Mouse (Mus musculus): ENCODE data around the gene Csrnp1.

The Csrnp1 gene

DNA sequence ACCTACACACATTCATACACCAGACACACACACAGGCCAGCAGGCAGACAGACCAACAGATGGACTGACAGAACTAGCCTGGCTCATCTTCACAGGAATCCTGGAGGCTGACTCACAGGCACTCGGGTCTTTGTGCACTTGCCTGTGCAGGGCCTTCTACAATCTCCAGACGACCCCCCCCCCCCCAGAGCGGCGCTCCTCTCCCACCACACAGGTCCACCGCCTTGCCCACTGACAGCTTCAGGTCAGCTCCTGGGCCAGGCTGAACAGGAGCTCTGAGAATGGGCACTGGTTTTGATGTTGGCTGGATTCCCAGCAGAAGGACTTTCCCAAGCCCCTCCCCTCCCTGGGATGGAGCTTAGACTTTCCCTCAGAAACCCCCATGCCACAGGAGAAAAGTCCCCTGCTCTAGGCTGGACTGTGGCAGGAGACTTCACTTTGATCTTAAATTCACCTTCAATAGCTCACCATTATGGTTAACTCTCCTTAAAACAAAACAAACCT is 6.8 kb downstream of the Csrnp1 start:
- DNase-seq (ENCODE audit: low spot score) = no peak

DNA sequence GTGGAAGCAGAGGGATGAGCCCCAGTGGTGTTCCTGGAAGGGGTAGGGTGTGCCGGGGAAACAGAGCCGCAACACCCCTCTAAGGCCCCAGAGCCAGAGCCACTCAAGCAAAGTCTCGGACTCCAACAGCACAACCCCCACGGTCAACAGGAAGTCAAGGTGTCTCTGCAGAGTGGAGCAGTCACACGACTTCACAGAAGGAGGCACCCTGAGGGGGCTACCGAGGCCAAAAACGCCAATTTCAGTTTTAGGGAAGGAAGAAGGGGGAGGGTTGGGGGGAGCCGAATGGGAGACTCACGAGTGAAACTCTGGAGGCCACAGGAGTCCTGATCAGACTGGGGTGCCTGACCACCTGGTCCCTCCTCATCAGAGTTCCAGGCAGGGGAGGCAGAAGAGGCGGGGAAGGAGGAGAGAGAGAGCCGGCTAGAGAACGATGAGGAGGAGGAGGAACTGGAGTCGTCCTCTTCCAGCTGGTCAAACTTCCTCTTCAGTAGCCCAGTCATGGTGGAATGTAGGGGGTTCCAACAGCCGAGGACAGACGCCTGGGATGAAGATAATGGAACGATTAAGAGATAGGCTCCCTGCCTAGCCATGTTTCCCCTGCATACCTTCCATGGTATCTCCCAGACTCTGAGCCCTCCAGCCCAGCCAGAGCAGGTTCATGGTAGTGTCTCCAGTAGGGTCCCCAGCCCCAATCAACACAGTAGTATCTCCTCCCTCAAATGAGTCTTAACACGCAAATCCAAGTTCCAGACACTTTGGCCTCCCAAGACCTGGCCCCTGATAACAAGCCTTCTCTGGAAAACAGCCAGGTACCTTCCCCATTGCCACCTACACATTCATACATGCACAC is 7.5 kb downstream of the Csrnp1 start:
- no peak for DNase-seq (ENCODE audit: low spot score)

DNA sequence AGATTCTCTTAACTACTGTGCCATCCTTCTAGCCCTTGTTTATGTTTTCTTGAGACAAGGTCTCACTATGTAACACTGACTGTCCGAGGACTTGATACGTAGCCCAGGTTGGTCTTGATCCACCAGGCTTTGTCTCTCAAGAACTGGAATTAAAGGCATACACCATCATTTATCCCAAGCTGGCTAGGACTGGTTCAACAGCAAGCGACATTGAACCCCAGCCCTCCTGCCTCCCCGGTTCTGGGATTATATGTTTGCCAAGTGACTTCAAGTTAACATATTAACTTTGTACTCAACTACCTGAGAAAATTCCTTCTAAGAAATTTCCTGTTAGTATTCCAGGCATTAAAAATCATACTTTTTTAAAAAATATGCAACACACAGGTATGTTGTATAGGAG is 9.2 kb downstream of the Csrnp1 start:
- DNase-seq (ENCODE audit: low spot score) = no peak

DNA sequence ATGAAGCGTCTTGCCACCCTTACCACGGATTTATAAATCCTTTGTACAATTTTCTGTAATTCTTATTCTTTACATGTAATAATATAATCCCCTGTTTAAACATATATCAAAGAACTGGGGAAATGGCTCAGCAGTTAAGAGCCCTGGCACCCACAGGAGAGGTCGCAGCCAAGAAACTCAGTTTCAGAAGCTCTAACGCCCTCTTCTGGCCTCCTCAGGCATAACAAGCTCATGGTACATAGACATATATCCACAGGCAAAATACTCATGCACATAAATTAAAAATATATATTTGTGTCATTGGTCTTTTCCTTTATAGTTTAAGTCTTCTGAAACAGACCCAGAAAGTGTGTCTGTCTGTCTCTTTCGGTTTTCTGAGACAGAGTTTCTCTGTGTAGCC is 9.8 kb downstream of the Csrnp1 start:
- DNase-seq (ENCODE audit: low spot score) = no peak

DNA sequence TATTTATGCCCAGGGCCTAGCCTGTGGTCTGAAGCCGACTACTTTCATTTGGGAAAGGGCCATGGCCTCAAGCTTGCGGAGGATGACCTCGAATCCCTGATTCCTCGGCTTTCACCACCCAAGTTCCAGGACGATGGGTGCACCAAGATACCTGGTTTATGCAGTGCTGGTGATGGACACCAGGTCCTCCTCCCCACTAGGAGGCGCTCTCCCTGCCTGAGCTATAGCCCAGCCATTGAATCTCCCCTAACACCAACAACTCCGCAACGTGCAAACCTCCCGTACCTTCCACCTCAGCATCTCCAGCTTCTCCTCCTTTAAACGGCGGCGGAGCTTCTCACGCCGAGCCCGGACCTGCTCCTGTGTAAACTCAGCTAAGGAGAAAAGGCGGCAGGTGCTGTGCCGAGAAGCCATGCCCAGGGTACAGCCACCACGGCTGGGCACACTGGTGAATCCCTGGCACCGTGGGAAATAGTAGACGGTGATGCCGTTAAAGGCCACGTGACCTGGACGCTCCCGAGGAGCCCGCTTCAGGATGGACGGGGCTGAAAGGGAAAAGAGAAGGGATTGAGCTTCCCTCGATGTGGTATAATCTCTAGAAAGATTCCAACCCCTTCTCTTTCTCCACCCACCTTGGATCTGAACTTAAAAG is 10.5 kb downstream of the Csrnp1 start:
- no peak for DNase-seq (ENCODE audit: low spot score)

DNA sequence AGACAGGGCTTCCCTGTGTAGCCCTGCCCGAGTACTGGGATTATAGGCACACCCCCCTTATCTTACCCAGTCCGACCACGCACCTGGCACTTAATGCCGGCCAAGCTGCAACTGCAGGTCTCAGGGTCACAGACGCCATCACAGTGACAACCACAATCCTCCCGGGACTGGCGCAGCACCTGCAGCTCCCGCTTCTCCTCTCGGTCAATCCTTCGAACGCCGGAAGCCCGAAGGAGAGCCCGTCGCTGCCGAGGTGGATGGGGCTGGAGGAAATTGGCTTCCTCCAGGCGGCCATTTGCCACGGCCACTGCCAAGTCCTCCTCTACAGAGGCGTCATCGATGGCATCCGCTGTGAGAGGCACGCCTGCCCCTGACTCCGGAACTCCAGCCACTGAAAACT is 11.2 kb downstream of the Csrnp1 start:
- no peak for DNase-seq (ENCODE audit: low spot score)

DNA sequence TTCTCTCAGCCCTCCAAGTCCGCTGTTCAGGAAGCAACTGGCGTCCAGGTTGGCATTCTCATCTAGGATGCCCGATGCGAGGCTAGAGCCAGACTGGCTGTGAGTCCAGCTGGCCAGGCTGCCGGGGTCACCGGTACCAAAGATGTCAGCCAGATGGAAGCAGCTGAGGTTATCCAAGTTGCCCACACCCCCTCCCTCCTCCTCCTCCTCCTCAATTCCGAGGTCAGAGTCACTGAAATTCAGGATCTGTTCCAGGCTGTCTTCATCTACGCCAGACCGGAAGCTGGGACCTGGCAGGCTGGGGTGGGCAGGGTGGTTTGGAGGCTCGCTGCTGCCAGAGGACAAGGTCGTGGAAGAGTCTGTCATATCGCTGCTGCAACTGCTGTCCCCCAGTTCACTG is 11.9 kb downstream of the Csrnp1 start:
- DNase-seq (ENCODE audit: low spot score) = no peak

DNA sequence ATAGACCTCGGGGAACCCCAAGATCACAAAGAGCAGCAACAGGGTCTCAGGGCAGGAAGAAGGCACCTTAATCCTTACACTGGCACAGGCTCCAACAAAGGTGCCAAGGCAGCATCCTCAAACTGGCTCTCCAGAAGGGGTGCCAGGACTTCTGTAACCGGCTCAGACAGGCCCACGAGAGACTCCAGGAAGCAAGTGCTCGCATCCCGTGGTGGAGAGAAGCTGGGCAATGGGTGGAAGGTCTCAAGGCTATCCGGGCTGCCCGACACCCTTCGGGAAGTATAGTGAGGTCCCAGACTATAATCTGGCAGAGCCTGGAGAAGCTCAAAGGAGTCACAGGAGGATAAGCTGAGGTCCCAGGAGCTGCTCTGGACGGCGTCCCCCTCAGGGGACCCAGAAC is 12.3 kb downstream of the Csrnp1 start:
- DNase-seq (ENCODE audit: low spot score) = no peak

DNA sequence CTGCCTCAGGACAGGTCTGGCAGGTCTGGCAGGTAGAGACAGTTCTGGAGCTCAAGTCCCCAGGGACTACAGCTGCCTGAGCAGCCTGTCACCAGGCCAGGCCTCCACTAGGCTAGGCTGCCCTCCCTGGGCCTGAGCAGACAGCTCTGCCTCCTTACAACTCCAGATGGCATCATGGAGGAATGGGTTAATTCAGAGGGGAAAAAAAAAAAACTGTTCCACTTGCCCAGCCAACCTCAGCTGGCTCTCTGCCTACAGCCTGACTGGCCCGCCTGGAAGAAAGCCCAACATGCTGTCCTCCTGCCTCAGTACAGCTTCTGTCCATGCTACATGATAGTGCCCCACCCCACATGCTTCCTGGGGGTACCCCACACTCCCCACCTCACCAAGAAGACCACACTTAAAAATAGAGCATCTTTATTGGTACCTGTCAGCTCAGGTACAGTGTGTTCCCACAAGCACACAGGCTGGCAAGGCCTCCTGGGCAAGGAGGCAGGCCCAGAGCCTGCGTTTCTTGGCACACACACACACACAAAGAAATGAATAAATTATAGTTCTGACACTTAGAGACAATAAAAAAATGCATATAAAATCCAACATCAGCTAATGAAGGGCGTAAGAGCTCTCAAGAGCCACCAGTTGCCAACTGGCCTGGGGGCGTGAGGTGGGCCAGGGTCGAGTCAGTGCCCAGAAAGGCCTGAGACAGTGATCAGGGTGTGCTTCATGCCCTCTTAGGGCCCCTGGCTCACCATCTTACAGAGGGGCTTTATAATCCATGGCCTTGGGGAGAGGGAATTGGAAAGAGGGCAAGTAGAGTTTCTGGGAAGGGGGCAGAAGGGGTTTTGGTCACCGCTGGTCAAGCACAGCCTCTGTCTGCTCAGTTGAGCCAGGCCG is 13.4 kb downstream of the Csrnp1 start:
- DNase-seq (ENCODE audit: low spot score) = no peak

DNA sequence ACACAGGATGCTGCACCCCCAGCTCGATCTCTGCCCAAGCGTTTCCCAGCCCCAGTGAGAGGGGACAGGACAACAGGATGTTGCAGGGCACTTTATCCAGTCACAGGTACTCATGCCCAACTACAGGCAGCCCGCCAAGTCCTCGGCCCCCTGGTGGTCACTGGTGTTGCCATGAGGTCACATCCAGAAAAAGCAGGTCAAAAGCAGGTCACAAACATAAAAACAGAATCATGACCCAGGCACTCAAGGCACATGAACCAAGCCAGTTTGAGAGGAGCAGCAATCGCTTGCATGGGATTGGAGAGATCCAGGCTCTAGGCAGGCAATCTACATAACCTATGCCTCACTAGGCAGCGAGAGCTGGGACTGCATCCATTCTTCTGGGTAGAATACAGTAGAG is 14.2 kb downstream of the Csrnp1 start:
- no peak for DNase-seq (ENCODE audit: low spot score)

DNA sequence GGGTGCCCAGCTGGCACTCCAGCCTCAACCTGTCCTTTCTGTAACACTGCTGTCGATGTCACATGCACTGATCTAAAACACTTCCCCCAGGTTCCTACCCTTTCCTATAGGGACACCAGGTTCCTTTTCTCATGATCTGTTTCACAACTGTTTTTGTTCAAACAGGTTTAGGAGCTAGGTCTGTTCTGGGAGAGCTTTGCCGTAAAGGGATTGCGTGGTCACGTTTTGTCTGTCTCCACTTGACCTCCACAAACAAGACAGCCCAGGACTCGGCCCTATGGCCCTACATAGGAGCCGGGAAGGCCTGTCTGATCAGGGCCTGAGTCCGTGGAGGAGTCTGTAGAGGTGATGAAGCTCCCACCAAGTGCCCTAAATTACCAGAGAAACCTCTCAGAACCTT is 14.6 kb downstream of the Csrnp1 start:
- no peak for DNase-seq (ENCODE audit: low spot score)

DNA sequence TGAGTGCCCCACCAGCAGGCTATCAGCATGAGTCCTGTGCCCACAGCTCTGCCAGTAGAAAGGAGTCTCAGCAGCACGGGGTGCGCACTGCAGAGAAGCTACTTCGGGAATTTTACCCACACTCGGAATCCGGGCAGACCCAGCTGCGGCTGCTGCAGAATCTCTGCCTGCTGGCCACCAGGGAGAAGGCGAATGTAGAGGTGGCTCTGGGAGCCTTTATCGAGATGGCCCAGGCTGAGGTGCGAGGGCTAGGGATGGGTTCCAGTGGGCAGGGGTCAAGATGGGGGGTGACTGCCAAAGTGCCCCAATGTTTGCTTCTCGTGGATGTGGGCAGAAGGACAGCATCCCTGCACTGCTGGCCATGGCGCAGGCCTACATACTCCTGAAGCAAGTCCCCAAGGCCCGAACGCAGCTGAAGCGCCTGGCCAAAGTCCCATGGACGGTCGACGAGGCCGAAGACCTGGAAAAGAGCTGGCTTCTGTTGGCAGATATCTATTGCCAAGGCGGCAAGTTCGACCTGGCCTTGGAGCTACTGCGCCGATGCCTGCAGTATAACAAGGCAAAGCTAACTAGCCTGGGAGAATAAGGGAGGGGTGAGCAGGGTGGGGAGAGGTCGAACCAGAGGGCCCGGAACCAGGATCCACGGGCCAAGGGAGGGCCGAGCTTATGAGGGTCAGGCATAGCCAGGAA is 18.1 kb downstream of the Csrnp1 start:
- DNase-seq (ENCODE audit: low spot score) = no peak

DNA sequence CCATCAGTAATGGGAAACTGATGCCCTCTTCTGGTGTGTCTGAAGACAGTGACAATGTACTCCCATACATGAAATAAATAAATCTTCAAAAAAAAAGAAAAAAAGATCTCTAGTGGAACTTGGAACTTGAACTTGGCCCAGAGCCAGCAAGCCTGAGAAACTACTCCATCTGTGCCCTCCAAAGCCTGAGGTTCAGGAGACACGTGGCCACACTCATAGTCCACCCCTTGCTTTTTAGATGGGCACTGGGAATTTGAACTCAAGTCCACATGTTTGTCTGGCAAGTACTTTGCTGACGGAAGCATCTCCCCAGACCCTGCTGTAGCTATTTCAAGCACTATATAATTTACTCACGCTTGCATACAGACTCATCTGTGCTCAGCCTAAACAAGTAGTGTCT is 19.3 kb downstream of the Csrnp1 start:
- no peak for DNase-seq (ENCODE audit: low spot score)

DNA sequence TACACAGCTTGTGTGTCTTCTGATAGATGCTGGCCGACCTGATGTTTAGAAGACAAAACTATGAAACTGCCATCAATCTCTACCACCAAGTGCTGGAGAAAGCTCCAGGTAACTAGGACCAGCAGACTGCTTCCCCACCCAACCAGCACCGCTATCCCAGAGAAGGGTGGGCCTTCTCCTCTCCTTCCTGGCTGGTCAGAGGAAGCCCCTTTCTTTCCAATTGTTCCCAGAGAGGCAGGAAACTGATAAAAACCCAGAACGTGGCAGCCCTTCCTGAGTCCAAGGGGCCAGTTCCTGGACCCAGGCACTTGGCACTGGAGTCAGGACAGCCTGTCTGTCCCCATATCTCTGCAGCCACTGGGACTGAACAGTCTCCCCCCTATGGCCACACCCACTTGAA is 20.3 kb downstream of the Csrnp1 start:
- no peak for DNase-seq (ENCODE audit: low spot score)

DNA sequence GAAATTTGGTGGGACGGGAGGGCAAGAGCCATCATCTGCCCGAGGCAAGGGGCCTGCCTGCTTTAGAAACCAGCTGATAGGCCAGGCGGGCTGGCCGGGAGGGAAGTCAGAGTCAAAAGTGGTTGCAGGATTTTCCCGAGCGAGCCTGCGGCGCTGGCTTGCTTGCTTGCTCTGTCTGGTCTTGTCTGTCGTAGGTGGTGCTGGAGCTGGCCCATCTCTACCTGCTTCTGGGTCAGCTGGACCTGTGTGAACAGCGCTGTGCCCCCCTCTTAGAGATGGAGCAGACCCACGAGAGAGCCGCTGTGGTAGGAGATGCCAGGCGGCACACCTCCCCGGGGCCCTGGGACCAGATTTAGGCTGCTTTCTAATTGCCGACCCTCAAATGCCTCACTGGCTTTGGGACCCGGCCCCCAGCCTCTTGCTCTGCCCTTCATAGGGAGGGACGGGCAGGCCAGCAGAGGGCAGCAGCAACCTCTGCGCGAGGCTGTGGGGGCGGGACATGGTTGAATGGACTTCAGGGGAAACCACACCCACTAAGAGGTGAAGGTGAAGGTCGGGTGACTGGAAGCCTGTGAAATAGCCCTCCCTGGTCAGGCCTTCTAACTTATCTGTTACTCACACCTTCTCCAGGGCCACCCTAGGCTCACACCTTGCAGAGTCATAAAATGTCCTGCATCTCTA is 21.3 kb downstream of the Csrnp1 start:
- no peak for DNase-seq (ENCODE audit: low spot score)

DNA sequence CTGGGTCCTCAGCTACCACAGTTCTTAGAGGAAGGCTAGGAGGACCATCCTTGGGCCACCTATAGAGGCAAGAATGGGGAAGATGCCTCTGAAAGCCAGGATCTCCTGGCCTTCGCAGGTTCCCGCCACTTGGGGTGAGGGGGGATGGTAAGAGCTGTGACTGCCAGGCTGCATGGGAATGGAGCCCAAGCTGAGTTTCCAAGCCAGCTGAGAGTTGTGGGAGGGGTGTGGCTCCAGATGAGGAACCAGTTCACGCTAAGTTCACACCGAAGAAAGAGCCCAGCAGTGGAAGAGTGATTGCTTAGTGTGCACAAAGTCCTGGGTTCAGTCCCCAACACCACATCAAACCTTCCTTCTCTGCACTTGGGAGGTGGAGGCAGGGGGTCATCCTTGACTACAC is 22.2 kb downstream of the Csrnp1 start:
- DNase-seq (ENCODE audit: low spot score) = no peak

DNA sequence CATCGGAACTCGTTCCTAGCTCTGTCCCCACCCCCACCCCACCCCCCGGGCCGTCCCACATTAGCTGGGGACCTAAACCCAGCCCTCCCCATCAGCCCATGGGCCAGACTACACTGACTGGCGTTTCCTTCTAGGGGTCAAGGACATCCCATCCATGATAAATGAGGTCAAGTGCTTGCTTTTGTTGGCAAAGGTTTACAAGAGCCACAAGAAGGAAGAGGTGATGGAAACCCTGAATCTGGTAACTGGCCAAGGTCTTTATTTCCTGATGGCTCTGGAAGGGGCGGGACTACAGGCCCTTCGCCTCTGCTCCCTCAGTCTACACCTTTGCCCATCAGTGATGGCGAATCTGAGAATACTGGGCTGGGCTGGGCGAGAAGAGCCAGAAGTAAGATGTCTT is 25.6 kb downstream of the Csrnp1 start:
- DNase-seq (ENCODE audit: low spot score) = no peak

DNA sequence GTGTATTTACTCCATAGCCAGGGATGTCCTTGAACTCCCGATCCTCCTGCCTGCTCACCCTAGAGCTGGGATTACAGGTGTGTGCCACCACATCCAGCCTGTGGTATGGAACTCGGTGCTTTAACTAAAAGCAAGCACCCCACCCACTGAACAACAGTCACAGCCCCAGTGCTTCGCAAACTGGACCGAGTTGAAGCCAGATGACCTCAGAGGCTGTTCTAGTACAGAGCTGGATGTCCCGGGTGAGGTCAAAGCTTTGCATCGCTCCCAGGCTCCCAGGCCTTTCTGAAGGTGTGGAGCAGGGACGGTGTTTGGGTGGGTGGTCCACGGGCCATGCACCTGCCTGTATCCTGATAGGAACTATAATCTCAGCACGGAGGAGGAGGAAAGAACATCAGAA is 33.1 kb downstream of the Csrnp1 start:
- no peak for DNase-seq (ENCODE audit: low spot score)

DNA sequence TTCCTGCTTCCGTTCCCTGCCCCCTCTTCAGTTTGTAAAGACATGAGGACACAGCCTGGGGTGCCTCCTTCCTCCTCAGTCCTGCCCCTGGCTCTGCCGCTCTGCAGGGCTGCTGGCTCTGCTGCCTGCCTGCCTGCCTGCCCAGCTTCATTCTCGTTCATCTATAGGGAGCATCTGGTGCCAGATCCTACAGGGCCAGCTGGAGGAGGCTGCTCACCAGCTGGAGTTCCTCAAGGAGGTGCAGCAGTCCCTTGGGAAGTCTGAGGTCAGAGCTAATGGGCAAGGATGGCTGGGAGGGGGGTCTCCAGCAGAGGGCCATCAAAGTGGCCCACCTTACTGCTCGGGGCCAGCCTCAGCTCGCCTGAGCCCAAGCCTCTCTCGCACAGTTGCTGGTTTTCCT is 34.0 kb downstream of the Csrnp1 start:
- DNase-seq (ENCODE audit: low spot score) = no peak

DNA sequence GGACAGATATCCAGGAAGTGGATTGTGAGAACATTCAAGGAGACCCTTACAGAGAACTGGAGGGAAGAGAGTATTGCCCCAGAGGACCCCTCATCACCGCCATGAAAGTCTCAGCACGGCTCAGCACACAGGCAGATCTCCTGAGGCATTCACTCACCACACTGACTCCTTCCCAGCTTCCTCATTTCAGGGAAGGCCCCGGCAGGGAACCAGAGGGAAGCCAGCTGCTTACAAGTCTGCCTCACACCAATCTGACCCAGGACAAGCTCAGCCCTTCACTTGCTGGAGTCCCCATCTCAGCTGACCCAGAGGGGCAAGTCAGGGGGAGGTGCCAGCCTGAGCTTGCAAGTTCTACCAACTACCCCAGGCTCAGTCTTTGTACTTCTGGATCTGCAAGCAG is 35.7 kb downstream of the Csrnp1 start:
- DNase-seq (ENCODE audit: low spot score) = no peak

DNA sequence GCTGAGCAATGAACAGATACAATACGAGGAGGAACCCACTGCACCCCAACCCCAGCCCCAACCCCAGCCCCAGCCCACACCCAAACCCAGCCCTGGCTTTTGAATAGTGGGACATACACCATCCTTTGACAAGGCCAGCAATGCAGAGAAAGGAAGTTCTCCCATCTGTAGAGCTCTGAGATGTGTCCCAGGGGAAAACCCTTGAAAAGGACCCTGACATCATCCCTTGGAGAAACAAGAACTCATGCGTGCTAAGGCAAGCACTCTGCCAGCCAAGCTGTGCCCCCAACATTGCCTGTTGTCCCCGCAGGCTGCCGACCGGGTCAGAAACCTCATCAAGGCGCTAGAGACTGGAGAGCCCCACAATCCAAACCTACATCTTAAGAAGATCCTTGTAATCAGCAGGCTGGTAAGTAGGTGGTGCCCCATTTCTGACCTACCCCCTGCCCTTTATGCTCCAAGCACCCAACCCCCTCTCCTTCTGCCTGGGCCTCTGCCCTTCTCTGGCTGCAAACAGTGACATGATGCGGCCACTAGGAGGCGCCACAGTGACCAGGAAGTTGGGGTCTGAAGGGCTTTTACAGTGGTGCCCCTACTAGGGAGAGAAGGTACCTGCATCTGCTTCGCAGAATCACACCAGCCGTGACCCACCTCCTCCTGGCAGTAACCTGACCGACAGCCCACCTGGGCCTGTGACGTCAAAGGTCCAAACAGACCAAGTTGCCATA is 39.1 kb downstream of the Csrnp1 start:
- DNase-seq (ENCODE audit: low spot score) = no peak

Measured in layer of hippocampus, adult 9-10 months (tissue).